Mouse (Mus musculus) bone marrow, adult 2 months (tissue): ENCODE measurements at regions not wholly inside any gene's neighbourhood (a gene's known extent, or its start where the extent isn't known, plus 50 kb on each side); places are given as distances from the start of the nearest gene placed in this dataset.

ENCODE experiments used
- H3K27ac ChIP-seq: fragments of 200-500 bp; 2 replicates; pipeline ENCODE4 v1.5.1; 2012; ENCODE audit warnings: low read depth, mild to moderate bottlenecking, control low read depth, inconsistent platforms, low read length; ENCODE audit not compliant: control insufficient read depth, poor library complexity, insufficient read depth
- H3K4me1 ChIP-seq: fragments of 200-500 bp; 2 replicates; pipeline ENCODE4 v1.6.1; 2011; ENCODE audit warnings: low read length; ENCODE audit not compliant: control insufficient read depth, insufficient read depth
- H3K4me3 ChIP-seq: fragments of 200-500 bp; replicated peaks from 2 replicates; pipeline ENCODE3; 2011; ENCODE audit warnings: mild to moderate bottlenecking, low read depth, low read length, control low read depth; ENCODE audit not compliant: control insufficient read depth
- CTCF ChIP-seq: fragments of 200-500 bp; IDR thresholded peaks from 2 replicates; pipeline ENCODE4 v1.5.1; 2011; ENCODE audit warnings: low read length, control low read depth; ENCODE audit not compliant: control insufficient read depth, insufficient read depth
- POLR2A ChIP-seq: fragments of 200-500 bp; IDR thresholded peaks from 2 replicates; pipeline ENCODE4 v1.6.1; 2011; ENCODE audit warnings: low read depth, mild to moderate bottlenecking, control low read depth, low read length, borderline replicate concordance; ENCODE audit not compliant: control insufficient read depth
- WGBS: fragments of 180-500 bp; shearing (Covaris S2); methylation state at CpG from one replicate; pipeline ENCODE4 v1.1.7; 2018; 5-methylcytosine and 5-hydroxymethylcytosine counted together

DNA sequence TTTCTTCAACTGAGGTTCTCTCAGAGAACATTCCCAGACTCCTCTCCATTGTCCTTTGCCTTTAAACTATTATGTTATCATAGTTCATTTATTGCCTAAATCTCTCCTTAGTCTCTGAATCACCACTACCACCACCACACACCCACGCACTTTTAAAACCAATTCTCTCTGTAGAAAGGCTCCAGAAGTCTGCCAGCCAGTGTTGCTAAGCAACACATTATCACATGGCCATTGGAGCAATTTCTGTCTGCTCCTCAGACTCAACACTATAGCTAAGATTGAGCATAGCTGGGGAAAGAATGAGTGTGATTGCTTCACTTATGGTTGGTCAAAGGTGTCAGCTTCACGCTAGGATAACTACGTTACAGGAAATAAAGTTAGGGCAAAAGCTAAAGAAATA is 59.3 kb downstream of the Trap1a start:
- Histone ChIP-seq H3K4me3 (no peak overlapping the region), H3K27ac (no peak overlapping the region), H3K4me1 (no peaks in the 10 kb centered on the region)
- TF ChIP-seq CTCF: no peak
- no peak for TF ChIP-seq POLR2A
- WGBS: 76% methylated on average over 3 of the region's 3 CpGs

DNA sequence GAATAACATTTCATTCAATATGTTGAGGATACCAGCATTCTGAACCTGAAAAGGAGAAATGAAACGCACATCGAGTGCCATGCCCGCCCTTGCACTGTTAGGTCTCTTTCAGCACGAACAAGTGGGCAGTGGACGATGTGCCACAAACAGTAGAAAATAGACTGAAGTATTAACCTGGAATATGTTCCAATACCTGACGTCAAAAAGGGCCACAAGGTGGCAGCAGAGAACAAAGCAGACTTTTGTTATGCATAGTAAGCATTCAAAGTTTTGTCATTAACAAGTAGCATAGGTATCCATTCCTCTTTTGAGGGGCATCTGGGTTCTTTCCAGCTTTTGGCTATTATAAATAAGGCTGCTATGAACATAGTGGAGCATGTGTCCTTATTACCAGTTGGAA is 63.5 kb upstream of the D330045A20Rik start:
- Histone ChIP-seq H3K27ac (no peak overlapping the region), H3K4me3 (no peak overlapping the region), H3K4me1 (no peaks in the 10 kb centered on the region)
- TF ChIP-seq POLR2A (no peak), CTCF (no peak)
- 31% methylated on average over 6 of the region's 6 CpGs for WGBS

- no peaks in the 10 kb centered on the region for H3K4me1 ChIP-seq
- H3K27ac ChIP-seq: no peak overlapping the region
- H3K4me3 ChIP-seq: no peak overlapping the region
- 81% methylated on average over 6 of the region's 6 CpGs for WGBS
- TF ChIP-seq CTCF: no peak
- TF ChIP-seq POLR2A: no peak
Observed at GRCm38 (mm10) chrX:139419867-139420266, 60.3 kb upstream of the D330045A20Rik start.

DNA sequence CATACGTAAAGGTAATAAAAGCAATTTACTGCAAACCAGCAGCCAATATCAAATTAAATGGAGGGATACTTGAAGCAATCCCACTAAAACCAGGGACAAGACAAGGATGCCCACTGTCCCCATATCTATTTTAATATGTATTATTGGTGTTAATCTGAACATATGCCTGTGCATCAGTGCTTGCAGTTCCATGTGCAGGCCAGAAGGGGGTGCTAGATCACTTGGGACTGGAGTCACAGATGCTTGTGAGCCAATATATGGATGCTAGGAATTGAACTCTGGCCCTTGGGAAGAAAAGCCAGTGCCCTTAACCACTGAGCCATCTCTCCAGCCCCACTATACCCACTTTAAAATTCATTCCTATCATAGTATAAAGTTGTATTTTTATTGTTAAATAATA is 55.9 kb upstream of the D330045A20Rik start:
- H3K27ac ChIP-seq: no peak overlapping the region

More for the DNA sequence above, 55.9 kb upstream of the D330045A20Rik start:
- H3K4me3 ChIP-seq: no peak overlapping the region
- no peaks in the 10 kb centered on the region for H3K4me1 ChIP-seq
- 88% methylated on average over 1 of the region's 1 CpGs for WGBS
- TF ChIP-seq POLR2A: no peak
- TF ChIP-seq CTCF: peak; percentile 59
